Mouse (Mus musculus): ENCODE results near the gene E4f1. TPM values are rescaled to one million over a fixed set of nuclear protein-coding genes. Genes with fewer than 3 reads are reported as not detected.
"Not testable (repeated sequence)": the region's sequence is repeated elsewhere in the genome, so short reads cannot be mapped to it uniquely, and the experiment has no call there.

The E4f1 gene
- polyA plus RNA-seq, 1 experiment from 2014 or later = 38.1 TPM

DNA sequence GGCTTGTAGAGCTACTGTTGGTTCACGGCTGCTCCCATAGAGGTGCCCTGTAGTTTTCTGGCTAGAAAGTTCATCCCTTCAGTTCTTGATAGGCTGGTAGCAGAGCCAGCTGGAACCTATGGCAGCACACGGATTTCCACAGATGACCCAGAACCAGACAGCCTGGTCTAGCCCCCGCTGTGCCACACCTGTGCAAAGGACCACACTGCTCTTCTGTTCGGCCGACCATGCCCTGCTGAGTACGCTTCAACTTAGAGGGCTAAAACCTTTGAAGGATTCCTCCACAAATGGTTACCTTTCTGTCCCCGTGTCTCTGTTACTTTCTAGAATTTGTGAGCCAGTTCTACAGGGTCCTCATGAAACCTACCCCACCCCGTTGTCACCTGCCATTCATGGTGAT, 44.8 kb downstream of the E4f1 start:
- H3K27ac ChIP-seq (ENCODE audit: low read length); H3K9me3 ChIP-seq (ENCODE audit: low read length); H3K4me2 ChIP-seq (replicated peaks; ENCODE audit: low read depth, low read length); H3K9ac ChIP-seq (replicated peaks; ENCODE audit: low read length); H3K27me3 ChIP-seq (ENCODE audit: insufficient read depth, low read length); H3K4me1 ChIP-seq (ENCODE audit: insufficient read depth, low read length); H3K4me3 ChIP-seq (ENCODE audit: low read length); ATAC-seq (ENCODE audit: low FRiP score, low TSS enrichment): not testable (repeated sequence)
- H3K36me3 ChIP-seq (ENCODE audit: insufficient read depth, low read length) = peaks cover 49% of the 10 kb centered on the region
- 91% methylated on average over 5 of the region's 8 CpGs for WGBS

DNA sequence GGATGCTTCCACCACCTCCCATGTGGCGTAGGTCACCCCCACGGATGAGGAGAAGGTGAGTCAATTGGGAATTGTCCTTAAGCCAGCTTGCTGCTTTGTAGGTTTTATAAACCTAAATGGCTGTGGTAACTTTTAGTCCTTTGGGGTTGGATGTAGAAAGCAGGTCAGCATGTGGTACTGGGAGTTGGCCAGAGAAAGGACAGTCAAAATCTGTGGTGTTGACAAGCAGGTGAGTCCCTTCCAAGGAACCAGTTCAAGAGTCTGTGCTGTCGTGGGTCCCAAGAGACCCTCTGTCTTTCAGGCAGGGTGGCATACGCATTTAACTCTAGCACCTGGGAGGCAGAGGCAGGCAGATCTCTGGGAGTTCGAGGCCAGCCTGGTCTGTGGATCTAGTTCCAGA, 45.6 kb downstream of the E4f1 start:
- H3K9me3 ChIP-seq (ENCODE audit: low read length) = no peaks in the 10 kb centered on the region
- no peak for ATAC-seq (ENCODE audit: low FRiP score, low TSS enrichment)
- H3K36me3 ChIP-seq (ENCODE audit: insufficient read depth, low read length) = peaks cover 55% of the 10 kb centered on the region
- H3K9ac ChIP-seq (replicated peaks; ENCODE audit: low read length) = no peak overlapping the region
- no peak overlapping the region for H3K4me3 ChIP-seq (ENCODE audit: low read length)
- no peaks in the 10 kb centered on the region for H3K27me3 ChIP-seq (ENCODE audit: insufficient read depth, low read length)
- peaks cover 4% of the 10 kb centered on the region; the same call in 1 of the 2 replicates for H3K4me1 ChIP-seq (ENCODE audit: insufficient read depth, low read length)
- no peak overlapping the region for H3K4me2 ChIP-seq (replicated peaks; ENCODE audit: low read depth, low read length)
- WGBS = 95% methylated on average over 5 of the region's 5 CpGs
- H3K27ac ChIP-seq (ENCODE audit: low read length) = no peak overlapping the region

DNA sequence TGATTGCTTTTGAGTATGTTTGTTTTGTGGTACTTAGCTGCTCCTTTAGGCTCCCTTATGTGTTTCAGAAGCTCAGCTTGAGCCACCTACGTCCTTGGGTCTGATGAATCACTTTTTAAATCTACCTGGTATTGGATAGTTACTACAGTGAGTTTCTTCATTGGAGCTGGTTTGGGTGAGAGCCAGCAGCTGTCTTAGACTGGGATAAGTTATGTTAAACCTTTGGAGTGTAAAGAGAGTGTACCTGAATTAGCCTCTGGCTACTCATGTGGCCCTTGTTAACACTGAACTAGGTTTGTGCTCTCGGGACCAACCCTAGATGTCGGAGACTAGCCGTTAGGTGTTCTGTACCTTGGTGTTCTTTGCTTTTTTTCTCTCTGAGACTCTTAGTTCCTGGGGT, 47.0 kb downstream of the E4f1 start:
- Histone ChIP-seq H3K36me3 (ENCODE audit: insufficient read depth, low read length) (peaks cover 68% of the 10 kb centered on the region), H3K4me2 (replicated peaks; ENCODE audit: low read depth, low read length) (no peak overlapping the region), H3K4me3 (ENCODE audit: low read length) (no peak overlapping the region), H3K27ac (ENCODE audit: low read length) (no peak overlapping the region), H3K4me1 (ENCODE audit: insufficient read depth, low read length) (peaks cover 4% of the 10 kb centered on the region; the same call in 1 of the 2 replicates), H3K9ac (replicated peaks; ENCODE audit: low read length) (no peak overlapping the region), H3K27me3 (ENCODE audit: insufficient read depth, low read length) (no peaks in the 10 kb centered on the region), H3K9me3 (ENCODE audit: low read length) (no peaks in the 10 kb centered on the region)
- 92% methylated on average over 4 of the region's 4 CpGs for WGBS
- ATAC-seq (ENCODE audit: low FRiP score, low TSS enrichment) = no peak

DNA sequence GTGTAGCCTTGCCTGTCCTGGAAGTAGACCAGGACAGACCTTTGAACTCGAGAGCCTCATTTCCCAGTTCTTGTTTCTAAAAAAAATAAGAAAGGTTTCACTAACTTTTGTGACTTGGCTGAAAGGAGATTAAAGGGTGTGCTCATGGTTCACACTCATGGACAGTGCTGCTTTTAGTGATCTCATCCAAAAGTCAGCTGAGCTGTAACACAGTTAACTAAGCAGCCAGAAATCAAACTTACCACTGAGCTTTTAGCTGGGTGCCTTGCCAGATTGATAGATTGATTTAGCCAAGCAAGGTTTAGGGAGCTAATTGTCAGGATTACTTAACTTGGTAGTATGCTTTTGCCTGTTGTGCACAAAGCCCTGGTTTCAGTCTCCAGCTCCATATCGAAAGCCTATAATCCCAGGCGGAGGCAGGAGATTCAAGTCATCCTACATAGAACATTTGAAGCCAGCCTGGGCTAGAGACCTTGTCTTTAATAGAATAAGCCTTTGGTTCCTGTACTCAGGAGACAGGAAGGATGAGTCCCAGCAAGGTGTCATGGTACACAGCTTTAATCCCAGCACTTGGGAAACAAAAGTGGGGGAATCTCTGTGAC, 54.0 kb downstream of the E4f1 start:
- 81% methylated on average over 3 of the region's 3 CpGs for WGBS

DNA sequence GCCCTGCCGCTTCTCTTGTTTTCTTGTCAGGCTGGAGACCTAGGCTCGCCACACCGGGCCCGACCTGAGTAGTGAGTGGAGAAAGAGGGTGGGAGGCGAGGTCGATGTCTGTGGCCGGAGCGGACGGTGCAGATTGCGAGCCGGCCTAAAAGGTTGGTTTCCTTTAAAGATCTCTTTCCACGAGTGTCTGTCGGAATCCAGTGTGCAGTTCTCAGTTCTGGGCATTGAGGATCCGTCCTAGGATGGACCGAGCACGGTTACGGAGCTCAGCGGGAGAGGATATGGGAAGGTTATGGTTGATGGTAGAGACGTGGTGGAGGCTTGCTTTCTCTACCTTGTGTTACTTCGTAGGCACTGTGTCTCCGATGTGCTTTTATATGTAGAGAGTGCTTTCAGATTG, 55.1 kb downstream of the E4f1 start:
- Histone ChIP-seq H3K9me3 (ENCODE audit: low read length) (no peaks in the 10 kb centered on the region), H3K4me1 (ENCODE audit: insufficient read depth, low read length) (peaks cover 31% of the 10 kb centered on the region), H3K27me3 (ENCODE audit: insufficient read depth, low read length) (no peaks in the 10 kb centered on the region), H3K9ac (replicated peaks; ENCODE audit: low read length) (peak overlapping the region; percentile 95), H3K36me3 (ENCODE audit: insufficient read depth, low read length) (peaks cover 41% of the 10 kb centered on the region), H3K27ac (ENCODE audit: low read length) (peak overlapping the region; percentile 93), H3K4me2 (replicated peaks; ENCODE audit: low read depth, low read length) (peak overlapping the region; percentile 96), H3K4me3 (ENCODE audit: low read length) (peak overlapping the region; percentile 96)
- ATAC-seq (ENCODE audit: low FRiP score, low TSS enrichment) = no peak
- WGBS = under 1% methylated on average over 21 of the region's 21 CpGs

More for the DNA sequence above, 54.0 kb downstream of the E4f1 start:
- Histone ChIP-seq H3K9ac (replicated peaks; ENCODE audit: low read length) (peak overlapping the region; percentile 95), H3K27ac (ENCODE audit: low read length) (no peak overlapping the region), H3K4me2 (replicated peaks; ENCODE audit: low read depth, low read length) (peak overlapping the region; percentile 96), H3K4me3 (ENCODE audit: low read length) (peak overlapping the region; percentile 96), H3K36me3 (ENCODE audit: insufficient read depth, low read length) (peaks cover 46% of the 10 kb centered on the region), H3K4me1 (ENCODE audit: insufficient read depth, low read length) (peaks cover 31% of the 10 kb centered on the region), H3K9me3 (ENCODE audit: low read length) (no peaks in the 10 kb centered on the region), H3K27me3 (ENCODE audit: insufficient read depth, low read length) (no peaks in the 10 kb centered on the region)
- no peak for ATAC-seq (ENCODE audit: low FRiP score, low TSS enrichment)

DNA sequence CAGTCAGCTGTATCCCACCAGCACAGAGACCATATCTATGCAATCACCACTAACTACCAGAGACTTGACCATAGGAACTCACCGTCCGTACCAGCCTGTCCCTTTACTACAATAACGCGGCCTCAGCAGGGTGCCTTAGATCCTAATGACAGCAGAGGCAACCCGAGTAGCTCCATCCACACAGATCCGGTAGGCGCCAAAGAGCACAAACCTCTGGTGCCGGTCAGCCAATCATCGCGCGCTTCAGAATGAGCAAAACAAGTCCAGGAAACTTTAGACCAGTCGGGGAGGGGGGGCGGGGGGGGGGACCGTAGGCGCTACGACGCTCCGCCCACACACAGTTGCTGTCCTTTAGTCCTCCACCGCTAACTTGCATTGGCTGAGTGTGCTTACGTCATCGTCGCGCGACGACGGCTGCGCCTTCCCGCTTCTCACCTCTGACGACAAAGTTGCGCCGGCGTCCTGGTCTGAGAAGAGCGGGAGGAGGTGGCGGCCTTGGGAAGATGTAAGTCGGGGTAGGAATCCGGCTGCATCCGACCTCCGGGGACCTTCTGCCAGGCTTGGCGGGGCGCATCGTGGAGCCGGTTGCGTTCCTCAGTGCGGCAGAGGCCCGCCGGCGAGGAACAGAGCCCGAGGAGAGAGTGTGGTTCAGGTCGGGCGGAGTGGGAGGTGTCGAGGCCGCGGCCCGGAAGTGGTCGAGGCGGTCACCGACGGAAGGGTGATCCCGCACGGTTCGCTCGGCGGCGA, 55.7 kb downstream of the E4f1 start, which contains the start of gene Rnps1:
Gene Rnps1 (plus strand): TSS at position 336 of the 747 bp plus-strand sequence.
- peaks cover 41% of the 10 kb centered on the region for H3K36me3 ChIP-seq (ENCODE audit: insufficient read depth, low read length)
- no peaks in the 10 kb centered on the region for H3K27me3 ChIP-seq (ENCODE audit: insufficient read depth, low read length)
- H3K9me3 ChIP-seq (ENCODE audit: low read length) = no peaks in the 10 kb centered on the region
- H3K27ac ChIP-seq (ENCODE audit: low read length) = peak within 1 kb of the TSS; percentile 94
- H3K4me1 ChIP-seq (ENCODE audit: insufficient read depth, low read length) = peaks cover 31% of the 10 kb centered on the region
- peak; percentile 96 for ATAC-seq (ENCODE audit: low FRiP score, low TSS enrichment)
- WGBS = under 1% methylated on average over 64 of the region's 64 CpGs
- peak within 1 kb of the TSS; percentile 96 for H3K4me3 ChIP-seq (ENCODE audit: low read length)
- peak within 1 kb of the TSS; percentile 96 for H3K4me2 ChIP-seq (replicated peaks; ENCODE audit: low read depth, low read length)
- H3K9ac ChIP-seq (replicated peaks; ENCODE audit: low read length) = peak within 1 kb of the TSS; percentile 95

DNA sequence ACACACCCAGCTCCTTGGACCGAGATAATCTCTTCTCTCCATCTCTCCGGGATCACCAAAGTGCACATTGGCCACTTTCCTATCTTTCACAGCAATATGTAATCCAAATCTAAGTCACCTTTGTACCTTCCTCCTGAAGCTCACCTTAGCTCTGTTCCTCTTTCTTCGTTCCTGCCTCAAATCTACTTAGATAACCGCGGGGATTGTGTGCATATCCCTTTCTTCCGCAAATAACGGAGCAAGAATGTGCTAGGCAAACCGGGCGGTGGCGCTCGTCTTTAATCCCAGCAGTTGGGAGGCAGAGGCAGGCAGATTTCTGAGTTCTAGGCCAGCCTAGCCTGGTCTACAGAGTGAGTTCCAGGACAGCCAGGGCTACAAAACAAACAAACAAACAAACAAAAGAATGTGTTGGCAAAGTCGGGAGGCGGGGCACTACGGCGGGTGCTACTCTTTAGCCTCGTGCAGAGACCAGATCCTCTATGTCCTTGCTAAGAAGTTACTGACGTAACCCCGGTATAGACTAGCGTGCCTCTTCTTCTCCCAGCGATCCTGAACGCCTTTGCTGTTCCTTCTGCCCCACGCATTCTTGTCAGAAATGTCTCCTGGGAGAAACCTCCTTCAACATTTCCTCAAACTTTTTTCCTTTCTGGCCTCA, 56.4 kb downstream of the E4f1 start:
- ATAC-seq (ENCODE audit: low FRiP score, low TSS enrichment) = peak; percentile 56
- Histone ChIP-seq H3K9me3 (ENCODE audit: low read length) (no peaks in the 10 kb centered on the region), H3K4me2 (replicated peaks; ENCODE audit: low read depth, low read length) (peak overlapping the region; percentile 82), H3K27ac (ENCODE audit: low read length) (peak overlapping the region; percentile 94), H3K27me3 (ENCODE audit: insufficient read depth, low read length) (no peaks in the 10 kb centered on the region), H3K4me3 (ENCODE audit: low read length) (peak overlapping the region; percentile 96), H3K4me1 (ENCODE audit: insufficient read depth, low read length) (peaks cover 31% of the 10 kb centered on the region), H3K36me3 (ENCODE audit: insufficient read depth, low read length) (peaks cover 37% of the 10 kb centered on the region), H3K9ac (replicated peaks; ENCODE audit: low read length) (peak overlapping the region; percentile 84)
- WGBS = 31% methylated on average over 22 of the region's 22 CpGs

DNA sequence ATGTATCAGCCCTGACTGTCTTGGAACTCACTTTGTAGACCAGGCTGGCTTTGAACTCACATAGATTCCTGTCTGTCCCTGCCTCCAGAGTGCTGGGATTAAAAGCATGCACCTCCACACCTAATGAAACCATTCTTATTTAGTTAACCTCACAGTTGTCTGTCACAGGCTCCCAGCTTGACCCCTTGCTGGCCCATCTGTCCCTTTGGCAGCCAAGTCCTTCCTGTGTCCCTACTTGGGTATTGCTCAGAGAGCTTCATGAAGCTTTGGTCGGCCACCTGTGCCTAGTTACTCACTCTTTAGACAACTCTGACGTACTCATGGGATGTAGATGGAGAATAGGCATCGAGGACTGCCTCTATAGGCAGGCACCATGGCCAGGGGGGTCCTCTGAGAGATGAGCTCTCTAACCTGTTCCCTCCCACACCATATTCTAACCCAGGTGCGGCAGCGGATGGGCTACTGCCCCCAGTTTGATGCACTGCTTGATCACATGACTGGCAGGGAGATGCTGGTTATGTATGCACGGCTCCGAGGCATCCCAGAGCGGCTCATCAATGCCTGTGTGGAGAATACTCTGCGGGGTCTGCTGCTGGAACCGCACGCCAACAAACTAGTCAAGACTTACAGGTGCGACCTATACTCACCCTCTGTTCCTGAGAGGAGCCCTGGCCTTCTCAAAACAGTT, 62.9 kb downstream of the E4f1 start:
- no peaks in the 10 kb centered on the region for H3K9me3 ChIP-seq (ENCODE audit: low read length)
- no peak overlapping the region for H3K4me3 ChIP-seq (ENCODE audit: low read length)
- no peak for ATAC-seq (ENCODE audit: low FRiP score, low TSS enrichment)
- H3K27ac ChIP-seq (ENCODE audit: low read length) = no peak overlapping the region
- no peaks in the 10 kb centered on the region for H3K4me1 ChIP-seq (ENCODE audit: insufficient read depth, low read length)
- no peak overlapping the region for H3K9ac ChIP-seq (replicated peaks; ENCODE audit: low read length)
- H3K4me2 ChIP-seq (replicated peaks; ENCODE audit: low read depth, low read length) = no peak overlapping the region
- H3K36me3 ChIP-seq (ENCODE audit: insufficient read depth, low read length) = peaks cover 29% of the 10 kb centered on the region
- 82% methylated on average over 12 of the region's 12 CpGs for WGBS
- H3K27me3 ChIP-seq (ENCODE audit: insufficient read depth, low read length) = no peaks in the 10 kb centered on the region

DNA sequence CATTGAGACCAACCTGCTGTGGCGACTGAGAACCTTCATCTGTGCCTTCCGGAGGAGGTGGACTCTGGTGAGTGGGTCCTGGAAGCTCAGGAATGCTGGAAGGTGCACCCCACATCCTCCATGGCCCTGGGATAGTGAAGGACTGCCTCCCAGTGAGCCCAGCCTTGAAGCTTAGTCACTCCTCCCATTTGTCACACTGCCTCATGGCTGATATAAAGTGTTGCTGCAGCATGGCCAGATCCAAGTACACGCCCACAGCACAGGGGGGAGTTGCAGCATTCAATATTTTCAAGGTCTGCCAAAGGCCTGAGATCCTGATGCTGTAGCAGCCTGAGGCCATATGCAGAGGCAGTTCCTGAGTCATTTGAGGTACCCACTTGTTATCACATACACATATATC, 67.7 kb downstream of the E4f1 start:
- Histone ChIP-seq H3K4me2 (replicated peaks; ENCODE audit: low read depth, low read length) (no peak overlapping the region), H3K9ac (replicated peaks; ENCODE audit: low read length) (no peak overlapping the region), H3K9me3 (ENCODE audit: low read length) (no peaks in the 10 kb centered on the region), H3K4me3 (ENCODE audit: low read length) (no peak overlapping the region), H3K27ac (ENCODE audit: low read length) (no peak overlapping the region), H3K36me3 (ENCODE audit: insufficient read depth, low read length) (peaks cover 12% of the 10 kb centered on the region; the same call in 1 of the 2 replicates), H3K4me1 (ENCODE audit: insufficient read depth, low read length) (no peaks in the 10 kb centered on the region), H3K27me3 (ENCODE audit: insufficient read depth, low read length) (no peaks in the 10 kb centered on the region)
- WGBS = 75% methylated on average over 3 of the region's 3 CpGs
- ATAC-seq (ENCODE audit: low FRiP score, low TSS enrichment) = no peak
